Mouse (Mus musculus): ENCODE data around the gene Tbcel. TPM values are rescaled to one million over a fixed set of nuclear protein-coding genes. Genes with fewer than 3 reads are reported as not detected.

The Tbcel gene
- 10 to 100 TPM; 24.1 to 27.1 TPM for total RNA-seq (2023)

DNA sequence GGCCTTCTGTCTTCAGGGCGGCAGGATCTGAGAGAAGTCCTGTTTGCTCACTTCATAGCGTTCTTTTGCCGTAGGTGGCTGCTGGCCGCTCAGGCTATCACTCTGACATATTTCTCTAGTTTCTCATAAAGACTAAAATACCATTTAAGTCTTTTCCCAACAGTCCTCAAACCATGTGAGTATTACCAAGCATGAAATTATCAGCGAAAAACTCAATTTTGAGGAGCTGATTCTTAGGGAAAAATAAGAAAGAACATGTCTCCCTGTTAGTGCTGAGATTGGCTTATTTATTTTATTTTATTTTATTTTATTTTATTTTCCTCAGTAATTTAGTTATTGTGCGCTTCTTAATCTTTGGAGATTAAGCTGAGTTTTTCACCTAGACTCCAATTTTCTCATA lies at the start of gene Tbcel:
Gene Tbcel, minus strand, starts transcription at position 101 of the 400 bp plus-strand sequence.

DNA sequence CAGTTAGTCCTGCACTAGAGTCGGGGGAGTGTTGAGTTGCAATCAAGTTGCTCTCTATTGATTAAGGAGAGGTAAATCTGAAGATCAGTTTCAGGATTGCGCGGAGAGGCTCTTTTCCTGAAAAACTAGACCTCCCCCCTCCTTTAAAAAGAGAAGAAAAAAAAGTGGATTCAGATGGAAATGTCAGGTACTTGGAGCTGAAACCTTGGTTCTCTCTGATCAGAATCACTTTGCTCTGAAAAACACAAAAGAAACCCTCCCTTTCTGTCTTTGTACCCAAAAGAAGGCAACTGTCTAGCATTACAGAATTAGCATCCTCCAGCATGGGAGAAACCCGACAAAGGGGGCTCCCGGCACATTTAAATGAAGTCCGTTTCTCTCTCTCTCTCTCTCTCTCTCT lies 107.8 kb downstream of the Tbcel start, which contains the start of gene Tecta:
Gene Tecta, minus strand, starts transcription at position 101 of the 400 bp plus-strand sequence.

Other genes with a start within 250 kb of the Tbcel start
- gene Sc5d, start 243.6 kb downstream of the Tbcel start, total RNA-seq (2023): 10 to 100 TPM; 26.6 to 30.0 TPM
- not detected for gene Tecta, start 107.9 kb downstream of the Tbcel start, total RNA-seq (2023)